Mouse (Mus musculus): ENCODE data around the gene Pdzd7. TPM values are rescaled to one million over a fixed set of nuclear protein-coding genes. Genes with fewer than 3 reads are reported as not detected.

Gene Pdzd7
- polyA plus RNA-seq, 1 experiment = not detected

GRCm38 (mm10) chr19:45031780-45032179 lies 13.7 kb downstream of the Pdzd7 start:
- Histone ChIP-seq H3K27ac (ENCODE audit: insufficient read depth, low read depth, low read length) (no peak overlapping the region), H3K4me3 (ENCODE audit: insufficient read depth, low read length) (no peak overlapping the region), H3K4me1 (ENCODE audit: control insufficient read depth, insufficient read depth, low read length) (peaks cover 4% of the 10 kb centered on the region)
- TF ChIP-seq CTCF (IDR thresholded peaks at IDR 0.05; ENCODE audit: low read depth, low read length) (peak; percentile 79), POLR2A (IDR thresholded peaks at IDR 0.05; ENCODE audit: borderline replicate concordance, low read depth, low read length) (no peak)

GRCm38 (mm10) chr19:45030746-45031693 lies 14.5 kb downstream of the Pdzd7 start:
- TF ChIP-seq CTCF (IDR thresholded peaks at IDR 0.05; ENCODE audit: low read depth, low read length) (peak; percentile 63), POLR2A (IDR thresholded peaks at IDR 0.05; ENCODE audit: borderline replicate concordance, low read depth, low read length) (no peak)
- Histone ChIP-seq H3K4me3 (ENCODE audit: insufficient read depth, low read length) (peak overlapping the region; percentile 29; the same call in 1 of the 2 replicates), H3K27ac (ENCODE audit: insufficient read depth, low read depth, low read length) (no peak overlapping the region), H3K4me1 (ENCODE audit: control insufficient read depth, insufficient read depth, low read length) (peaks cover 4% of the 10 kb centered on the region)

- Histone ChIP-seq H3K4me1 (ENCODE audit: control insufficient read depth, insufficient read depth, low read length) (peaks cover 4% of the 10 kb centered on the region), H3K27ac (ENCODE audit: insufficient read depth, low read depth, low read length) (no peak overlapping the region), H3K4me3 (ENCODE audit: insufficient read depth, low read length) (peak overlapping the region; percentile 6; the same call in 1 of the 2 replicates)
- TF ChIP-seq CTCF (IDR thresholded peaks at IDR 0.05; ENCODE audit: low read depth, low read length) = peak; percentile 98
- TF ChIP-seq POLR2A (IDR thresholded peaks at IDR 0.05; ENCODE audit: borderline replicate concordance, low read depth, low read length) = no peak
Measured at GRCm38 (mm10) chr19:45030111-45030510, 15.4 kb downstream of the Pdzd7 start.

- Histone ChIP-seq H3K4me3 (ENCODE audit: insufficient read depth, low read length) (no peak overlapping the region), H3K27ac (ENCODE audit: insufficient read depth, low read depth, low read length) (no peak overlapping the region), H3K4me1 (ENCODE audit: control insufficient read depth, insufficient read depth, low read length) (peaks cover 4% of the 10 kb centered on the region)
- no peak for TF ChIP-seq POLR2A (IDR thresholded peaks at IDR 0.05; ENCODE audit: borderline replicate concordance, low read depth, low read length)
Measured at GRCm38 (mm10) chr19:45029571-45029970, 15.9 kb downstream of the Pdzd7 start.

- no peak overlapping the region for H3K27ac ChIP-seq (ENCODE audit: insufficient read depth, low read depth, low read length)
- no peak overlapping the region for H3K4me3 ChIP-seq (ENCODE audit: insufficient read depth, low read length)
- peaks cover 4% of the 10 kb centered on the region for H3K4me1 ChIP-seq (ENCODE audit: control insufficient read depth, insufficient read depth, low read length)
- TF ChIP-seq CTCF (IDR thresholded peaks at IDR 0.05; ENCODE audit: low read depth, low read length) = no peak
- no peak for TF ChIP-seq POLR2A (IDR thresholded peaks at IDR 0.05; ENCODE audit: borderline replicate concordance, low read depth, low read length)
Measured at GRCm38 (mm10) chr19:45028746-45029145, 16.8 kb downstream of the Pdzd7 start.

- no peak overlapping the region for H3K27ac ChIP-seq (ENCODE audit: insufficient read depth, low read depth, low read length)
- no peak overlapping the region for H3K4me3 ChIP-seq (ENCODE audit: insufficient read depth, low read length)
- no peak for TF ChIP-seq POLR2A (IDR thresholded peaks at IDR 0.05; ENCODE audit: borderline replicate concordance, low read depth, low read length)
- no peak for TF ChIP-seq CTCF (IDR thresholded peaks at IDR 0.05; ENCODE audit: low read depth, low read length)
- peaks cover 4% of the 10 kb centered on the region for H3K4me1 ChIP-seq (ENCODE audit: control insufficient read depth, insufficient read depth, low read length)
Measured at GRCm38 (mm10) chr19:45027848-45028247, 17.7 kb downstream of the Pdzd7 start.

GRCm38 (mm10) chr19:45026958-45027670 lies 18.4 kb downstream of the Pdzd7 start:
- Histone ChIP-seq H3K4me3 (ENCODE audit: insufficient read depth, low read length) (no peak overlapping the region), H3K4me1 (ENCODE audit: control insufficient read depth, insufficient read depth, low read length) (peaks cover 1% of the 10 kb centered on the region), H3K27ac (ENCODE audit: insufficient read depth, low read depth, low read length) (no peak overlapping the region)
- TF ChIP-seq POLR2A (IDR thresholded peaks at IDR 0.05; ENCODE audit: borderline replicate concordance, low read depth, low read length) (no peak), CTCF (IDR thresholded peaks at IDR 0.05; ENCODE audit: low read depth, low read length) (no peak)

GRCm38 (mm10) chr19:45025937-45026568 lies 19.5 kb downstream of the Pdzd7 start:
- H3K4me3 ChIP-seq (ENCODE audit: insufficient read depth, low read length) = no peak overlapping the region
- TF ChIP-seq CTCF (IDR thresholded peaks at IDR 0.05; ENCODE audit: low read depth, low read length) (no peak), POLR2A (IDR thresholded peaks at IDR 0.05; ENCODE audit: borderline replicate concordance, low read depth, low read length) (no peak)
- H3K4me1 ChIP-seq (ENCODE audit: control insufficient read depth, insufficient read depth, low read length) = no peaks in the 10 kb centered on the region
- H3K27ac ChIP-seq (ENCODE audit: insufficient read depth, low read depth, low read length) = no peak overlapping the region

GRCm38 (mm10) chr19:45024775-45025174 lies 20.7 kb downstream of the Pdzd7 start:
- H3K27ac ChIP-seq (ENCODE audit: insufficient read depth, low read depth, low read length) = no peak overlapping the region
- TF ChIP-seq CTCF (IDR thresholded peaks at IDR 0.05; ENCODE audit: low read depth, low read length) (no peak), POLR2A (IDR thresholded peaks at IDR 0.05; ENCODE audit: borderline replicate concordance, low read depth, low read length) (no peak)
- no peaks in the 10 kb centered on the region for H3K4me1 ChIP-seq (ENCODE audit: control insufficient read depth, insufficient read depth, low read length)
- no peak overlapping the region for H3K4me3 ChIP-seq (ENCODE audit: insufficient read depth, low read length)
